In genomic region chr4:150159458-150159857, GRCm38 (mm10) we compare ENCODE assay signal across 40 mouse cellular contexts. TPM values are rescaled to one million over a fixed set of nuclear protein-coding genes. Genes with fewer than 3 reads are reported as not detected.
"Had no signal": no experiment of that assay in that cellular context is flagged by ENCODE, and none has a peak within 500 bp of the region (broad histone marks: within the 10 kb centered on the region; RNA-seq: fewer than 3 reads in every experiment).

No protein-coding gene starts in this region.

- H3K9me3 ChIP-seq: intestine, embryonic 15.5 days; liver, embryonic 15.5 days had no signal

- DNase-seq: gastrocnemius, postnatal 14 days; gastrocnemius, postnatal 36 days; heart, adult 11 months; heart, adult 2 months; heart, postnatal 14 days; heart, postnatal 36 days; kidney, adult 18-20 months; kidney, adult 8-10 months; kidney, postnatal 10 days; kidney, postnatal 25 days; kidney, postnatal 4 days; liver; liver, embryonic 13.5 days had no signal

- H3K4me2 ChIP-seq: heart, embryonic 11.5 days; heart, embryonic 13.5 days; heart, embryonic 15.5 days; hindbrain, embryonic 13.5 days; intestine, embryonic 15.5 days; limb, embryonic 12.5 days; liver, embryonic 11.5 days; liver, embryonic 13.5 days; liver, embryonic 15.5 days had no signal

- H3K27me3 ChIP-seq: hindbrain, embryonic 13.5 days; intestine, embryonic 15.5 days; limb, embryonic 12.5 days; liver, embryonic 15.5 days had no signal

- H3K4me1 ChIP-seq: heart, embryonic 13.5 days; heart, embryonic 15.5 days; hindbrain, embryonic 13.5 days; intestine, embryonic 15.5 days; limb, embryonic 12.5 days; liver, embryonic 15.5 days had no signal

- H3K36me3 ChIP-seq: heart, embryonic 13.5 days; heart, embryonic 15.5 days; hindbrain, embryonic 13.5 days; intestine, embryonic 15.5 days; limb, embryonic 10.5 days; limb, embryonic 12.5 days; liver, embryonic 13.5 days; liver, embryonic 15.5 days had no signal

- H3K9ac ChIP-seq: heart, embryonic 13.5 days; heart, embryonic 15.5 days; hindbrain, embryonic 13.5 days; intestine, embryonic 15.5 days; limb, embryonic 12.5 days; liver, embryonic 13.5 days; liver, embryonic 15.5 days had no signal

- ATAC-seq: hindbrain, embryonic 16.5 days; inflammation-experienced regulatory T-cells, adult 6 months; intestine, embryonic 15.5 days had no signal

- H3K4me3 ChIP-seq: heart, adult 2 months; heart, embryonic 13.5 days; heart, embryonic 15.5 days; hindbrain, embryonic 13.5 days; intestine, embryonic 15.5 days; left cerebral cortex, adult 2 months; limb, embryonic 10.5 days; limb, embryonic 12.5 days; liver, embryonic 13.5 days; liver, embryonic 15.5 days had no signal

- H3K27ac ChIP-seq: heart, adult 2 months; heart, embryonic 13.5 days; heart, embryonic 15.5 days; hindbrain, embryonic 13.5 days; intestine, embryonic 15.5 days; left cerebral cortex, adult 2 months; limb, embryonic 10.5 days; limb, embryonic 12.5 days; liver, embryonic 13.5 days; liver, embryonic 15.5 days had no signal

RNA-seq across cellular contexts. Expression of gene Slc2a7, which starts 10.7 kb away (rescaled TPM):
- total RNA-seq: gastrocnemius, adult 18-20 months; gastrocnemius, adult 8-10 months; gastrocnemius, postnatal 14 days; gastrocnemius, postnatal 36 days; heart, adult 2 months; heart, postnatal 14 days; heart, postnatal 36 days; hematopoietic stem cell, adult 5-6 weeks; layer of hippocampus, adult 8-10 months; layer of hippocampus, postnatal 10 days; layer of hippocampus, postnatal 25 days; left cerebral cortex, adult 2 months; left cerebral cortex, postnatal 36 days had no signal
- polyA plus RNA-seq: frontal cortex, adult 2 months; gonadal fat pad, adult 2 months; heart, adult 2 months; heart, embryonic 11.5 days; heart, embryonic 13.5 days; heart, embryonic 15.5 days; heart, postnatal 0 days; hindbrain, embryonic 11.5 days; hindbrain, embryonic 13.5 days; hindbrain, embryonic 16.5 days; inflammation-experienced regulatory T-cells, adult 6 months; kidney, embryonic 14.5 days; kidney, embryonic 16.5 days; limb, embryonic 10.5 days; limb, embryonic 12.5 days; limb, embryonic 14.5 days; liver, embryonic 11.5 days; liver, embryonic 13.5 days had no signal

RNA-seq across cellular contexts. Expression of gene Slc2a5, which starts 40.4 kb away (rescaled TPM):
- total RNA-seq: gastrocnemius, adult 18-20 months; gastrocnemius, adult 8-10 months; hematopoietic stem cell, adult 5-6 weeks had no signal
- polyA plus RNA-seq: inflammation-experienced regulatory T-cells, adult 6 months had no signal

RNA-seq across cellular contexts. Expression of gene Car6, which starts 41.7 kb away (rescaled TPM):
- total RNA-seq: gastrocnemius, adult 18-20 months; gastrocnemius, adult 8-10 months; heart, adult 2 months; heart, postnatal 14 days; heart, postnatal 36 days; hematopoietic stem cell, adult 5-6 weeks; layer of hippocampus, postnatal 10 days; layer of hippocampus, postnatal 25 days; left cerebral cortex, adult 2 months; left cerebral cortex, postnatal 14 days; left cerebral cortex, postnatal 36 days had no signal
- polyA plus RNA-seq: frontal cortex, adult 2 months; heart, adult 2 months; heart, embryonic 11.5 days; heart, embryonic 13.5 days; heart, embryonic 15.5 days; heart, postnatal 0 days; hindbrain, embryonic 11.5 days; hindbrain, embryonic 13.5 days; hindbrain, embryonic 16.5 days; inflammation-experienced regulatory T-cells, adult 6 months; intestine, embryonic 15.5 days; kidney, embryonic 14.5 days; limb, embryonic 10.5 days; liver, embryonic 11.5 days; liver, embryonic 13.5 days; liver, embryonic 15.5 days had no signal
